Mouse (Mus musculus) right cerebral cortex, postnatal 10 days (tissue): ENCODE data around the gene Taok2.
"Not testable (repeated sequence)": the region's sequence is repeated elsewhere in the genome, so short reads cannot be mapped to it uniquely, and the experiment has no call there.

ENCODE experiments used
- DNase-seq, 2 experiments: peaks; one replicate each; pipeline ENCODE4 v3.0.0; 2021; ENCODE audit warnings: low spot score in 2 of 2

Gene Taok2

GRCm38 (mm10) chr7:126884286-126885164, at the start of gene Taok2:
TSS of gene Taok2 (minus strand) at chr7:126884703.
- peak; percentile 99 for DNase-seq

GRCm38 (mm10) chr7:126932652-126933051, 48.1 kb upstream of the Taok2 start:
- no peak for DNase-seq

- peak in 1 of 2 experiments; percentile 56 for DNase-seq
Observed at GRCm38 (mm10) chr7:126929046-126929445, 44.5 kb upstream of the Taok2 start.

- DNase-seq: peak; percentile 93 to 94
Observed at GRCm38 (mm10) chr7:126928384-126929037, 44.0 kb upstream of the Taok2 start, which contains the start of gene Kctd13. TSS of gene Kctd13 (plus strand) at chr7:126928879.

GRCm38 (mm10) chr7:126926299-126926698, 41.8 kb upstream of the Taok2 start:
- no peak for DNase-seq

GRCm38 (mm10) chr7:126923999-126924398, 39.5 kb upstream of the Taok2 start:
- DNase-seq: no peak

- peak in 1 of 2 experiments; percentile 38 for DNase-seq
Observed at GRCm38 (mm10) chr7:126922624-126923060, 38.1 kb upstream of the Taok2 start, which contains the start of gene Tmem219. TSS of gene Tmem219 (minus strand) at chr7:126922917.

- DNase-seq: no peak
Observed at GRCm38 (mm10) chr7:126921563-126921962, 37.1 kb upstream of the Taok2 start.

- no peak for DNase-seq
Observed at GRCm38 (mm10) chr7:126919973-126920372, 35.5 kb upstream of the Taok2 start.

GRCm38 (mm10) chr7:126918356-126918755, 33.9 kb upstream of the Taok2 start:
- not testable (repeated sequence) for DNase-seq

GRCm38 (mm10) chr7:126914844-126915243, 30.3 kb upstream of the Taok2 start:
- DNase-seq: no peak

- DNase-seq: no peak
Observed at GRCm38 (mm10) chr7:126905590-126905989, 21.1 kb upstream of the Taok2 start.

- DNase-seq: not testable (repeated sequence)
Observed at GRCm38 (mm10) chr7:126899781-126900180, 15.3 kb upstream of the Taok2 start.

GRCm38 (mm10) chr7:126898102-126898990, 13.8 kb upstream of the Taok2 start:
- peak; percentile 95 to 98 for DNase-seq

- peak; percentile 36 to 52 for DNase-seq
Observed at GRCm38 (mm10) chr7:126897390-126898101, 13.0 kb upstream of the Taok2 start.

GRCm38 (mm10) chr7:126896912-126897311, 12.4 kb upstream of the Taok2 start:
- DNase-seq: peak in 1 of 2 experiments; percentile 34

- no peak for DNase-seq
Observed at GRCm38 (mm10) chr7:126888852-126889251, 4.3 kb upstream of the Taok2 start.

- DNase-seq: no peak
Observed at GRCm38 (mm10) chr7:126887281-126887680, 2.8 kb upstream of the Taok2 start.

- peak; percentile 38 to 46 for DNase-seq
Observed at GRCm38 (mm10) chr7:126883731-126884181, 747 bp downstream of the Taok2 start.

- no peak for DNase-seq
Observed at GRCm38 (mm10) chr7:126881040-126881439, 3.5 kb downstream of the Taok2 start.

- no peak for DNase-seq
Observed at GRCm38 (mm10) chr7:126877239-126877638, 7.3 kb downstream of the Taok2 start.
